Mouse (Mus musculus): ENCODE results near the gene H2afj. TPM values are rescaled to one million over a fixed set of nuclear protein-coding genes. Genes with fewer than 3 reads are reported as not detected.
A peak's percentile ranks its signal among the peaks of the same experiment; 100 is the strongest.

The H2afj gene
- polyA plus RNA-seq, 1 experiment from 2014 or later = 117 TPM

DNA sequence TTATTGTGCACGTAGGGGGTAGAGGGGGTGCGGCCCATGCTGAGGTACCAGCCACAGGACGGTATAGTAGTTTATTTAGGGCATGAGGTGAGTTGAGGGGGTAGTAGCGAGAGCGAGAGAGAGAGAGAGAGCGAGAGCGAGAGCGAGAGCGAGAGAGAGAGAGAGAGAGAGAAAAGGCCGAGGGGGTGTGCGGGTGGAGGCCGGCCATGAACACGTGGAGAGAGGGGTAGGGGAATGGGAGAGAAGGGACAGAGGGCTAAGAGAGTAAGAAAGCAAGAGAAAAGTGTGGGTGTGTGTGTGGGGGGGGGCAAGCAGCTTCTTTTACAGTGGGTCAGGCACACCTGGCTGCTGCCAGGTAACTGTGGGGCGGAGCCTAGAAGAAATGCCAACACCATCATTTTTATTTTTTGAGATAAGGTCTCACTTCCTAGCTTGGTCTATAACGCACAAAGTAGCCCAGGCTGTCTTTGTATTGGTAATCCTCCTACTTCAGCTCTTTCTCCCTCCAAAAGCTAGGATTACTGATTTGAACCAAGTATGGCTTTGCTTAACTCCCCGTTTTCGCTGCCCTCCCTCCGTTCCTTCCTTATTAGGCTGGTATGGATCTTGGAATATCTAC, 540 bp upstream of the H2afj start:
- Histone ChIP-seq H3K4me2 (replicated peaks) (peak overlapping the region; percentile 98), H3K9ac (replicated peaks) (0 out of 2 replicates have a peak overlapping the region, but pooled peaks have one; percentile 28), H3K4me3 (peak overlapping the region; percentile 92), H3K36me3 (peaks cover 7% of the 10 kb centered on the region), H3K4me1 (peaks cover 32% of the 10 kb centered on the region), H3K27me3 (0 out of 2 replicates have a peak, but pooled peaks cover 3% of the 10 kb centered on the region), H3K9me3 (no peaks in the 10 kb centered on the region), H3K27ac (replicated peaks) (peak overlapping the region; percentile 70)
- no peak; the same call in 1 of the 2 replicates for ATAC-seq (ENCODE audit: low FRiP score, low read depth)
- WGBS = 38% methylated on average over 18 of the region's 18 CpGs

DNA sequence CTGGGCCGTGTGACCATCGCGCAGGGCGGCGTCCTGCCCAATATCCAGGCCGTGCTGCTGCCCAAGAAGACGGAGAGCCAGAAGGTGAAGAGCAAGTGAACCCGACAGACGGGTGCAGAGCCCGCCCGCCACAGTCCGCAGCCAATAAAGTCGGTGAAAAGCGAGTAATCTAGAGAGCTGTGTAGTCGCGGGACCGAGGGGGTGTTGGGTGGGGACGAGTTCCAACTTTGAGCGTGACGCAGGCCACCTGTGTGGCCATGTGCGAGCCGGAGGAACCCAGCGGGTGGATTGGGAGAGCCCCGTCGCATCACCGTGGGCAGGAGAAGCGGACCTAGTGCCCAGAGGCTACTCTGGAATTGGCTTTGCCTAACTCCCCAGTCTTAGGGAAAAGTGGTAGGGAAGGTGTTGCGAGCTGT, 595 bp downstream of the H2afj start:
- WGBS = under 1% methylated on average over 28 of the region's 28 CpGs
- Histone ChIP-seq H3K36me3 (peaks cover 16% of the 10 kb centered on the region), H3K4me3 (peak overlapping the region; percentile 92), H3K9me3 (no peaks in the 10 kb centered on the region), H3K9ac (replicated peaks) (peak overlapping the region; percentile 73), H3K27me3 (0 out of 2 replicates have a peak, but pooled peaks cover 3% of the 10 kb centered on the region), H3K4me1 (peaks cover 23% of the 10 kb centered on the region), H3K27ac (replicated peaks) (peak overlapping the region; percentile 65; the same call in 1 of the 2 replicates), H3K4me2 (replicated peaks) (peak overlapping the region; percentile 98)
- ATAC-seq (ENCODE audit: low FRiP score, low read depth) = peak; percentile 7

DNA sequence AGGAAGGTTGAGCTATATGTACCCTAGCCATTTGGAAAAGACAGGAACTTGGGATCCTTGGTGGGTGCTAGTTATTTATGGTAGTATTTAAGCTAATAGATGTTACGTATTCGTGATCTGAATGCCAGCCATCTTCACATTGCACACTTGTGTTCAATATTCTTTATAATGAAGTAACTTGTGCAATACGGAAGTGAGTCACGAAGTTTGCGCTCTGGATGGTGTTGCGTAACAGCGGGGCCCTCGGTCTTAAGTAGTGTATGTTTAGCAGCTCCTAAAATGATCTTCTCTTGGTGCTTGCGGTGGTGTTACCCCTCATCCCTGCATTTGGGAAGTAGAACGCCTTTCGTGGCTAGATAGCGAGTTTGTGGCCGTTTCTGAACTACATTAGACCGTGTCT, 1.0 kb downstream of the H2afj start:
- 0 out of 2 replicates have a peak, but pooled peaks cover 3% of the 10 kb centered on the region for H3K27me3 ChIP-seq
- no peak for ATAC-seq (ENCODE audit: low FRiP score, low read depth)
- H3K4me2 ChIP-seq (replicated peaks) = peak overlapping the region; percentile 98
- peaks cover 22% of the 10 kb centered on the region for H3K4me1 ChIP-seq
- peak overlapping the region; percentile 73 for H3K9ac ChIP-seq (replicated peaks)
- H3K36me3 ChIP-seq = peaks cover 20% of the 10 kb centered on the region
- peak overlapping the region; percentile 92 for H3K4me3 ChIP-seq
- 39% methylated on average over 14 of the region's 14 CpGs for WGBS
- no peaks in the 10 kb centered on the region for H3K9me3 ChIP-seq
- H3K27ac ChIP-seq (replicated peaks) = no peak overlapping the region

DNA sequence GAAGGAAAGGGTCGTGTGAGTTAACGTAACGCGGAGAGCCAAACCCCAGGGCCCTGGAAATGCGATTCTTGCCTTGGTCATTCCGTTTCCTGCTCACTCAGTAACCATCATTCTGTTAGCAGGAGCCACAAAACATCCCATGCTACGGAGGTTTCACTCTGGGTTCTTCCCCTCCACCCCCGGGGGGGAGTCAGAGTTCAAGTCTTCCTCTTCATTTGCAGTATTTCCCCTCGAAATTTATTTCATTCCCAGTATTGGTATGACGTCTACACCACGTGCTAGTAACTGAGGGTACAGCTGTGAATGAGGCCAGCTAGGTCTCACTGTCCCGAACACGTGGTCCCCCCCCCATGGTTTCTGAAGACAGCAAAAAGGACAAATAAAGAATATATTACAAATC, 1.6 kb downstream of the H2afj start:
- Histone ChIP-seq H3K9me3 (no peaks in the 10 kb centered on the region), H3K27ac (replicated peaks) (no peak overlapping the region), H3K27me3 (0 out of 2 replicates have a peak, but pooled peaks cover 3% of the 10 kb centered on the region), H3K36me3 (peaks cover 26% of the 10 kb centered on the region), H3K9ac (replicated peaks) (no peak overlapping the region), H3K4me3 (no peak overlapping the region), H3K4me2 (replicated peaks) (peak overlapping the region; percentile 98; the same call in 1 of the 2 replicates), H3K4me1 (peaks cover 21% of the 10 kb centered on the region)
- no peak for ATAC-seq (ENCODE audit: low FRiP score, low read depth)
- 84% methylated on average over 13 of the region's 13 CpGs for WGBS

DNA sequence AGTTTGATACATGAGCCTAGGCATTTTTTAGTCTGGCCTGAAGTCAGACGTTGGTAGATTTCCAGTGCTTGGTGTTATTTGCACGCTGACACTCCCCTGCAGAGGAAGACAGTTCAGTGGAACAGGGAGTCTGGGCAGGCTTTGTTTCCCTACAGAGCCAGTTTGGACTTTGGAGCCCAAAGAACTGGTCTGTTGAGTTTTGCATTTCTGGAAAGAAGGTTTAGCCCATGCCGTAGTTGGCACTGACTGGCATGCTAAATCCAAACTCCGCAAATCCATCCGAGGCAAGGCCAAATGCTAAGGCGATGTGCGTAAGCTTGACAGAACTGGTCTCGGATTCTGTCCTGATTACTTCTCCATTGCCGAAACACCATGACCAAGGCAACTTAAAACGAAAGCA, 3.2 kb downstream of the H2afj start:
- Histone ChIP-seq H3K4me1 (peaks cover 16% of the 10 kb centered on the region), H3K4me3 (no peak overlapping the region), H3K9me3 (no peaks in the 10 kb centered on the region), H3K36me3 (peaks cover 39% of the 10 kb centered on the region), H3K9ac (replicated peaks) (no peak overlapping the region), H3K27me3 (0 out of 2 replicates have a peak, but pooled peaks cover 3% of the 10 kb centered on the region), H3K4me2 (replicated peaks) (no peak overlapping the region), H3K27ac (replicated peaks) (no peak overlapping the region)
- ATAC-seq (ENCODE audit: low FRiP score, low read depth) = no peak
- WGBS = 90% methylated on average over 10 of the region's 10 CpGs

DNA sequence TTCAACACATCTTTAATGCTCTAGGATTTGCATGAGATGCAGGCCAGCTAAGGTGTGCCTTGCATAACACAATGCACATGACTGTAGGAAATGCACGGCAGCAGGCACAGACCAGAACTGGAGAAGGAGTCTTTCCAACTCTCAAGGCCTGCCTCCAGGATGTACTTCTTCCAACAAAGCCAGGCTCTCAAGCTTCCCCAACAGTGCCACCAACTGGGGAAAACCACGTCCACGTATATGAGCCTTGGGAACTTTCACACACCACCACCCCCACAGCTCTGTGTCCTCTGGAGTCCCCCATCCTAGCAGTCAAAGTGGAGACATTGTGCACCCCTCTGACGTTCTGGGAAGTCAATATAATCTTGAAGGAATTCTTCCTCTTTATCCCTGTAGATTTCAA, 5.1 kb downstream of the H2afj start:
- no peak for ATAC-seq (ENCODE audit: low FRiP score, low read depth)
- Histone ChIP-seq H3K36me3 (peaks cover 58% of the 10 kb centered on the region), H3K27ac (replicated peaks) (no peak overlapping the region), H3K4me2 (replicated peaks) (no peak overlapping the region), H3K4me3 (no peak overlapping the region), H3K9ac (replicated peaks) (no peak overlapping the region), H3K4me1 (peaks cover 11% of the 10 kb centered on the region), H3K9me3 (no peaks in the 10 kb centered on the region), H3K27me3 (no peaks in the 10 kb centered on the region)
- WGBS = 52% methylated on average over 4 of the region's 4 CpGs

DNA sequence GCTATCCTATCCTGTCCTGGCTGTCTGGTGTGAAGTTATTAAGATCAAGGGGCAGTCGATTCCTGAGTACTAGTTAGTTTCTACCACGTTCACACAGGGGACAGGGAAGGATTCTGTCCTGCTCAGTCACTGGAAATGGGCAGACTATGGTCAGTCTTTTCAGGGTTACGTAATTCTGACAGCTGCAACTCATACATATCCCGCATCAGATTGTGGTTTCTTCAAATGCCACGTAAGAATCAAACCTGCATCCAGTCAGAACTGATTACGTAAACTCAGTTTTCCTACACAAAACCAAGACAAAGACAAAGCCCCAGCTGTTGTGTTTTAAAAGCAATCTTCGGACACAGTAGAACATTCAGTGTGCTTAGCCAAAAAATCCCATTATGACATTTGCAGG, 7.3 kb downstream of the H2afj start:
- Histone ChIP-seq H3K4me2 (replicated peaks) (no peak overlapping the region), H3K27ac (replicated peaks) (no peak overlapping the region), H3K9ac (replicated peaks) (no peak overlapping the region), H3K4me3 (no peak overlapping the region), H3K36me3 (peaks cover 79% of the 10 kb centered on the region), H3K27me3 (no peaks in the 10 kb centered on the region), H3K9me3 (no peaks in the 10 kb centered on the region), H3K4me1 (no peaks in the 10 kb centered on the region)
- no peak for ATAC-seq (ENCODE audit: low FRiP score, low read depth)
- 96% methylated on average over 7 of the region's 7 CpGs for WGBS

DNA sequence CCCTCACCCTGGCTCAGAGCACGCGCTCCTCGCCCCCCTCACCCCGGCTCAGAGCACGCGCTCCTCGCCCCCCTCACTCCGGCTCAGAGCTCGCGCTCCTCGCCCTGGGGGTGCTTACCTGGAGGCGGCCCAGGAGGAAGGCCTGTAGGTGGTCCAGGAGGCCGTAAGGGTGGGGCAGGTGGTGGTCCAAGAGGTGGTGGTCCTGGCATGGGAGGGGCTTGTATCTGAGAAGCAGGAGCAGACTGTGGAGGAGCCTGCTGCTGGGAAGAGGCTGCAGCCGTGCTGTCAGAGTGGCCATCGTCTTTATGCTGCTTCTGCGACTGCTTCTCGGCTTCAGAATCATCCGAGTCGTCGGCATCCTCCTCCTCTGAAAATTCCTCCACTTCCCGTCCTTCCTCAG, 8.8 kb downstream of the H2afj start:
- Histone ChIP-seq H3K27me3 (no peaks in the 10 kb centered on the region), H3K4me3 (no peak overlapping the region), H3K4me2 (replicated peaks) (no peak overlapping the region), H3K9me3 (no peaks in the 10 kb centered on the region), H3K4me1 (no peaks in the 10 kb centered on the region), H3K27ac (replicated peaks) (no peak overlapping the region), H3K36me3 (peaks cover 93% of the 10 kb centered on the region), H3K9ac (replicated peaks) (no peak overlapping the region)
- WGBS = 93% methylated on average over 20 of the region's 21 CpGs
- ATAC-seq (ENCODE audit: low FRiP score, low read depth) = no peak

DNA sequence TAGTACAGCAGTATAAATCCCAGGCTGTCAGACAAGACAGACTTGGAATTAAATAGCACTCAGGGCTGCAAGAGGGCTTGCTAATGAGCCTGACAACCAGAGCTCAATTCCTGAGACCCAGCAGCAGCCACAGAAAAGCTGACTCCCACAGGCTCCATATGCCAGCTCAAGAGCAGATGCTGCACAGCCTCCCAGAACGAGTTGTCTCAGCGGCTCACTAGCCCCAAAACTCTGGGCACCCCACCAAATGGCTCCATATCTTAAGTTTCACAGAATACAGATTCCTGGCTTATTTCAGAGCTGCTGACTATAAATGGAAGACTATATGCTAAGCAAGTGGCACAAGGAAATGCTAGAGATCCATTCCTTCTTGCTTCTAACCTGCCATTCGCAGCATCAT, 9.5 kb downstream of the H2afj start:
- no peaks in the 10 kb centered on the region for H3K9me3 ChIP-seq
- H3K27me3 ChIP-seq = no peaks in the 10 kb centered on the region
- H3K4me3 ChIP-seq = no peak overlapping the region
- H3K4me2 ChIP-seq (replicated peaks) = no peak overlapping the region
- H3K27ac ChIP-seq (replicated peaks) = no peak overlapping the region
- H3K9ac ChIP-seq (replicated peaks) = no peak overlapping the region
- ATAC-seq (ENCODE audit: low FRiP score, low read depth) = no peak
- H3K4me1 ChIP-seq = no peaks in the 10 kb centered on the region
- WGBS = 95% methylated on average over 3 of the region's 3 CpGs
- peaks cover 93% of the 10 kb centered on the region for H3K36me3 ChIP-seq

DNA sequence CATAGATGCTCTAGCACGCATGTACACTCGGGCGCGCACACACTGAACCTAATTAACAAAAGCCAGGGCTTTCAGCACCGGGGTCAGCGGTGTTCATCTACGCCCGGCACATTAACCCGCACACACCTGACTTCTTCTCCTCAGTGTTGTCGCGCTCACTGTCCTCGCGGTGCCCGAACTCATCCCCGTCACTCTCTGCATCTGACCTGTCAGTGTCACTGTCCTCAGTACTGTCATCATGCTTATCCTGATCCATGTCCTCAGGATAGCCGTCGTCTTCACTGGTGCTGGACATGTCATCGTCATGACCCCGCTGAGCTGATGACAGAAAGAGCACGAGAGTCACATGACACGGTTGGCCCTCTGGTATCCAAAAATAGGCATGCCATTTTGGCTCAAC, 12.3 kb downstream of the H2afj start:
- no peaks in the 10 kb centered on the region for H3K9me3 ChIP-seq
- no peaks in the 10 kb centered on the region for H3K4me1 ChIP-seq
- H3K27me3 ChIP-seq = no peaks in the 10 kb centered on the region
- no peak for ATAC-seq (ENCODE audit: low FRiP score, low read depth)
- H3K4me3 ChIP-seq = no peak overlapping the region
- H3K27ac ChIP-seq (replicated peaks) = no peak overlapping the region
- peaks cover 91% of the 10 kb centered on the region for H3K36me3 ChIP-seq
- H3K4me2 ChIP-seq (replicated peaks) = no peak overlapping the region
- H3K9ac ChIP-seq (replicated peaks) = no peak overlapping the region
- 96% methylated on average over 21 of the region's 21 CpGs for WGBS

DNA sequence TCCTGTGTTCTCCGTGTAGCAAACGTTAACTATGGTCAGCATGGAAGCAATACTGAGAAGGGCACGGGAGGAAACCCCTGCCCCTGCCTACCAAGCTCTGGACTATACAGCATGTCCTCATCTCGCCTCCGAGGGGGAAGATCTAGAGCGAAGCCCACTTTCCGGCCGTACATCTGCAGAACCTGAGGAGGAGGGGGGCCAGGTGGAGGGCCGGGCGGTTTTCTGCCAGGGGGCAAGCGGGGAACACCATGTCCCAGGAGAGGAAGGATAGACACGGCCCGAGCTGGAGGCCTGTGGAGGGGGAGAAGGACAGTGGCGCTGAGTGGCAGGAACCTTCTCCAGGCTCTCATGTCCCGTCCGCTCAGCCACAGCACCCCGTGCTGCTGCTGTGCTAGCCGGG, 13.0 kb downstream of the H2afj start:
- no peak overlapping the region for H3K9ac ChIP-seq (replicated peaks)
- no peaks in the 10 kb centered on the region for H3K9me3 ChIP-seq
- peaks cover 88% of the 10 kb centered on the region for H3K36me3 ChIP-seq
- 96% methylated on average over 18 of the region's 18 CpGs for WGBS
- no peaks in the 10 kb centered on the region for H3K27me3 ChIP-seq
- ATAC-seq (ENCODE audit: low FRiP score, low read depth) = no peak
- H3K4me2 ChIP-seq (replicated peaks) = no peak overlapping the region
- no peak overlapping the region for H3K27ac ChIP-seq (replicated peaks)
- H3K4me3 ChIP-seq = no peak overlapping the region
- no peaks in the 10 kb centered on the region for H3K4me1 ChIP-seq

DNA sequence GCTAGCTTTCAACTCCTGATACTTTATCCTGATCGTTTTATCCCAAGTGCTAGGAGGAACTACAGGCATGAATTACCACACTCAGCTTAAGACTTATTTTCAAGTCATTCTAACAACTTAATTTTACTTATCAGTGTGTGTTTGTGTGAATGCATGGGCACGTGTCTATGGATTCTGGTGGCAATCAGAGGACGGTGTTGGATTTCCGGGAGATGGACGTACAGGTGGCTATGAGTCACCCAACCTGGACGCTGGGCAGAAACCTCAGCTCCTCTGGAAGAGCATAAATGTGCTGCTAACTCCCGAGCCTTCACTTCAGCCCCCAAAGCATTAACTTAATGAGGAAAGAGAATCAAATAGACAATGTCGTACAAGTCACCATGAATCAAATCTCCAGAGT, 16.9 kb downstream of the H2afj start:
- Histone ChIP-seq H3K27me3 (no peaks in the 10 kb centered on the region), H3K4me3 (no peak overlapping the region), H3K4me2 (replicated peaks) (no peak overlapping the region), H3K9ac (replicated peaks) (no peak overlapping the region), H3K9me3 (no peaks in the 10 kb centered on the region), H3K4me1 (peaks cover 8% of the 10 kb centered on the region), H3K27ac (replicated peaks) (no peak overlapping the region), H3K36me3 (peaks cover 51% of the 10 kb centered on the region)
- 94% methylated on average over 8 of the region's 8 CpGs for WGBS
- ATAC-seq (ENCODE audit: low FRiP score, low read depth) = no peak

DNA sequence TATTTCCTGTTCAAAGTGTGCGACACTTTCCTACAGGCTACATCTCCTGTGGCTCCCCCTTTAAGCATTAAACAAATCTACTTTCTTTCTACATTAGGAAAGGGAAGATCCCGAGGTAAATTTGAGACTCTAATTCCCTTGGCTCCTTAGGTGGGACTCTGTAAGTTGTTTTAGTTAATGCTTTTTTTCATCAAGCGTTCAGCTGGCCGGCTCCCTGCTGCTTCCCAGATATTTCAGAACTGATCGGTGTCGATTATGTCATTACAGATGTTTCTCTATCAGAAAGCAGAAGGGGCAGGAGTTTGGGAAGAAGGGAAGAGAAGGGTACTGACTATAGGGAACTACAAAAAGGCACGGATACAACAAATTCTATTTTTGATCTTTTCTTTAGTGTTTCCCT, 19.1 kb downstream of the H2afj start:
- H3K4me2 ChIP-seq (replicated peaks) = peak overlapping the region; percentile 75
- no peaks in the 10 kb centered on the region for H3K9me3 ChIP-seq
- H3K4me1 ChIP-seq = peaks cover 8% of the 10 kb centered on the region
- H3K27ac ChIP-seq (replicated peaks) = no peak overlapping the region
- peaks cover 29% of the 10 kb centered on the region for H3K36me3 ChIP-seq
- WGBS = 24% methylated on average over 7 of the region's 7 CpGs
- peak overlapping the region; percentile 92 for H3K4me3 ChIP-seq
- no peak for ATAC-seq (ENCODE audit: low FRiP score, low read depth)
- H3K27me3 ChIP-seq = 0 out of 2 replicates have a peak, but pooled peaks cover 9% of the 10 kb centered on the region
- peak overlapping the region; percentile 98 for H3K9ac ChIP-seq (replicated peaks)

Measured in midbrain, embryonic 12.5 days (tissue).